Mouse (Mus musculus) layer of hippocampus, adult 2 months (tissue): ENCODE measurements around the gene Sema7a. TPM values are rescaled to one million over a fixed set of nuclear protein-coding genes. Genes with fewer than 3 reads are reported as not detected.
A peak's percentile ranks its signal among the peaks of the same experiment; 100 is the strongest.

Source experiments
- DNase-seq, 2 experiments: peaks; one replicate each; pipeline ENCODE4 v3.0.0; 2022; ENCODE audit warnings: low spot score in 2 of 2
- H3K27ac ChIP-seq: fragments of 200-600 bp; 2 replicates; pipeline ENCODE4 v1.8.1; 2022
- H3K4me3 ChIP-seq: fragments of 200-600 bp; 2 replicates; pipeline ENCODE4 v1.8.1; 2022; ENCODE audit warnings: mild to moderate bottlenecking
- CTCF ChIP-seq: fragments of 200-600 bp; conservative IDR thresholded peaks from 2 replicates; pipeline ENCODE4 v1.8.1; 2022; ENCODE audit warnings: antibody characterized with exemption, mild to moderate bottlenecking, moderate library complexity
- long read RNA-seq, 2 experiments: library from polyadenylated mRNA; stranded (forward); transcript quantifications; one replicate each; pipeline ENCODE4 v2.0.0; 2021; ENCODE audit warnings: borderline mapping rate in 2 of 2
- total RNA-seq, 2 experiments: library from RNA; stranded (reverse); gene quantifications; 2 replicates each; pipeline ENCODE4 v1.2.3; 2021

The Sema7a gene
- total RNA-seq = 100 to 1,000 TPM in 1 of 2 experiments, 10 to 100 TPM in 1; 94.4 to 102 TPM
- long read RNA-seq, experiment 1, partial matches to known transcripts = 0 of 4 reads
- long read RNA-seq, experiment 1, other reads (novel, unspliced or antisense) = 3 of 4 reads
- long read RNA-seq, experiment 2, partial matches to known transcripts = 5 of 8 reads
- long read RNA-seq, experiment 2, other reads (novel, unspliced or antisense) = 3 of 8 reads

- peak; percentile 79 to 82 for DNase-seq
- TF ChIP-seq CTCF = 0 out of 2 replicates have a peak, but pooled peaks have one; percentile 5
- peak within 1 kb of the TSS; percentile 94 for H3K27ac ChIP-seq
Observed at GRCm38 (mm10) chr9:57939431-57940348, at the start of gene Sema7a. Gene Sema7a, plus strand, starts transcription at chr9:57940112.

GRCm38 (mm10) chr9:57900478-57900877 lies 39.4 kb upstream of the Sema7a start:
- no peak for DNase-seq
- no peak overlapping the region for H3K4me3 ChIP-seq
- H3K27ac ChIP-seq = no peak overlapping the region
- no peak for TF ChIP-seq CTCF

More at GRCm38 (mm10) chr9:57939431-57940348, at the start of gene Sema7a:
- H3K4me3 ChIP-seq = peak within 1 kb of the TSS; percentile 95

- no peak for TF ChIP-seq CTCF
- no peak for DNase-seq
- H3K4me3 ChIP-seq = no peak overlapping the region; the same call in 1 of the 2 replicates
- peak overlapping the region; percentile 59; the same call in 1 of the 2 replicates for H3K27ac ChIP-seq
Observed at GRCm38 (mm10) chr9:57901197-57901596, 38.7 kb upstream of the Sema7a start.

GRCm38 (mm10) chr9:57901601-57902000 lies 38.3 kb upstream of the Sema7a start:
- DNase-seq = no peak
- no peak for TF ChIP-seq CTCF
- H3K4me3 ChIP-seq = no peak overlapping the region
- H3K27ac ChIP-seq = peak overlapping the region; percentile 59; the same call in 1 of the 2 replicates

GRCm38 (mm10) chr9:57902132-57902531 lies 37.8 kb upstream of the Sema7a start:
- Histone ChIP-seq H3K4me3 (no peak overlapping the region), H3K27ac (0 out of 2 replicates have a peak overlapping the region, but pooled peaks have one; percentile 59)
- DNase-seq = no peak
- no peak for TF ChIP-seq CTCF

- TF ChIP-seq CTCF = no peak
- no peak overlapping the region for H3K4me3 ChIP-seq
- no peak overlapping the region for H3K27ac ChIP-seq
- no peak for DNase-seq
Observed at GRCm38 (mm10) chr9:57903589-57904249, 36.2 kb upstream of the Sema7a start.

- no peak for TF ChIP-seq CTCF
- DNase-seq = no peak
Observed at GRCm38 (mm10) chr9:57904250-57904644, 35.7 kb upstream of the Sema7a start.

GRCm38 (mm10) chr9:57907206-57907605 lies 32.7 kb upstream of the Sema7a start:
- Histone ChIP-seq H3K4me3 (no peak overlapping the region), H3K27ac (no peak overlapping the region)
- DNase-seq = no peak
- TF ChIP-seq CTCF = no peak

More at GRCm38 (mm10) chr9:57904250-57904644, 35.7 kb upstream of the Sema7a start:
- Histone ChIP-seq H3K27ac (no peak overlapping the region), H3K4me3 (no peak overlapping the region)

- TF ChIP-seq CTCF = peak; percentile 18; the same call in 1 of the 2 replicates
- Histone ChIP-seq H3K27ac (peak within 1 kb of the TSS; percentile 91), H3K4me3 (peak within 1 kb of the TSS; percentile 76)
- peak; percentile 87 to 94 for DNase-seq
Observed at GRCm38 (mm10) chr9:57910254-57911160, 29.4 kb upstream of the Sema7a start, which contains the start of gene Ubl7. Gene Ubl7, plus strand, starts transcription at chr9:57910979.

GRCm38 (mm10) chr9:57912571-57912970 lies 27.3 kb upstream of the Sema7a start:
- no peak for TF ChIP-seq CTCF
- DNase-seq = no peak
- Histone ChIP-seq H3K4me3 (no peak overlapping the region), H3K27ac (no peak overlapping the region)

GRCm38 (mm10) chr9:57921491-57922060 lies 18.3 kb upstream of the Sema7a start:
- Histone ChIP-seq H3K27ac (peak overlapping the region; percentile 51; the same call in 1 of the 2 replicates), H3K4me3 (no peak overlapping the region)
- TF ChIP-seq CTCF = no peak
- DNase-seq = no peak
